Comparison of ENCODE assay signal across 8 mouse cellular contexts in the genomic region with DNA sequence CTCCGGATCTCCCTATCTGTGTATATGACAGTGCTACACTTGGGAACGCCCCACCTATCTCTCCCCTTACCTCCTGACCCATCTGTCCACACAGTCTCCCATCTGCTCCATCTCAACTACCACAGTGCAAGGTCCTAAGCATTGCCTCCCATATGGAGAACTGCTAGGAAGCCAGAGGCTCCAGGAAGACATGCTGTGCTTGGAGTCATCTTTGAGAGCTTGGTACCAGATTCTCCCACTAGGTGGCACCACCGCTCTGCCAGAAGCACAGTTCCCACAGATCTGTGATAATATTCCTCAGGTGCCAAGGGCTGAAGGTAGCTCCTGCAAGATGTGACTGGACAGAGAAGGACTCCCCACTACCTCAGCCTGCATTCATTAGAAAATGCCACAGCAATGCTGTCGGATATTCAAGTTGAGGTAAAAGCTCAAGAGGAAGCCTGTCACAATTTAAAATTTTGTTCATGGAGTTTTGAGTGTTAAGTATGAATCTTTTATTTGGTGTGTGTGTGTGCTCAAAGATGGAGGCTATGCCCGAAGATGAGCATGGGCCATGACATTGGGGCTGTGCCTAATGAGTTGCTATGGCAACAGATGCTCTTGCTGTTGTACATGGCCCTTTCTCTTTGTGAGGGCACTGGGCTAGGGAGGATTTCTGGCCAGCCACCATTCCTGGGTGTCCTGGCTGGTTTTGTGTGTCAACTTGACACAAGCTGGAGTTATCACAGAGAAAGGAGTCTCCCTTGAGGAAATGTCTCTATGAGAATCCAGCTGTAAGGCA. TPM values are rescaled to one million over a fixed set of nuclear protein-coding genes. Genes with fewer than 3 reads are reported as not detected.
A peak's percentile ranks its signal among the peaks of the same experiment; 100 is the strongest.
DNase-seq lines count a peak whose midpoint lies in the region; ATAC-seq lines count a peak whose summit lies in the region.

No protein-coding gene starts in this region.

- H3K9me3 ChIP-seq in kidney, embryonic 14.5 days (ENCODE audit: control insufficient read depth, low read length), result no peaks in the 10 kb centered on the region
- H3K9me3 ChIP-seq in intestine, embryonic 14.5 days (ENCODE audit: control insufficient read depth, low read length), result no peaks in the 10 kb centered on the region
- no peaks in the 10 kb centered on the region for H3K9me3 ChIP-seq in midbrain, embryonic 15.5 days

- no peak for ATAC-seq in kidney, embryonic 14.5 days (ENCODE audit: low FRiP score, low TSS enrichment)
- peak; percentile 47; the same call in 1 of the 2 replicates for ATAC-seq in intestine, embryonic 14.5 days (replicated peaks; ENCODE audit: low FRiP score, low TSS enrichment, low read depth)
- ATAC-seq in midbrain, embryonic 15.5 days (replicated peaks), result peak; percentile 50; the same call in 1 of the 2 replicates

- no peaks in the 10 kb centered on the region for H3K36me3 ChIP-seq in kidney, embryonic 14.5 days (ENCODE audit: control insufficient read depth, insufficient read depth, low read length)
- no peaks in the 10 kb centered on the region for H3K36me3 ChIP-seq in intestine, embryonic 14.5 days (ENCODE audit: control insufficient read depth, insufficient read depth, low read length)
- H3K36me3 ChIP-seq in midbrain, embryonic 15.5 days (replicated peaks), result no peaks in the 10 kb centered on the region
- no peaks in the 10 kb centered on the region for H3K36me3 ChIP-seq in splenic B cell, adult 2 months (ENCODE audit: control insufficient read depth, insufficient read depth, low read length, poor library complexity, severe bottlenecking)

- no peaks in the 10 kb centered on the region for H3K27me3 ChIP-seq in kidney, embryonic 14.5 days (ENCODE audit: control insufficient read depth, insufficient read depth, low read length)
- no peaks in the 10 kb centered on the region for H3K27me3 ChIP-seq in intestine, embryonic 14.5 days (replicated peaks; ENCODE audit: control insufficient read depth, insufficient read depth, low read length)
- no peaks in the 10 kb centered on the region for H3K27me3 ChIP-seq in midbrain, embryonic 15.5 days (replicated peaks)
- H3K27me3 ChIP-seq in splenic B cell, adult 2 months (ENCODE audit: control insufficient read depth, insufficient read depth, low read length, poor library complexity, severe bottlenecking), result no peaks in the 10 kb centered on the region

- H3K4me3 ChIP-seq in kidney, embryonic 14.5 days (ENCODE audit: low read length), result no peak overlapping the region
- no peak overlapping the region for H3K4me3 ChIP-seq in intestine, embryonic 14.5 days (ENCODE audit: low read depth, low read length)
- no peak overlapping the region for H3K4me3 ChIP-seq in midbrain, embryonic 15.5 days

- H3K27ac ChIP-seq in kidney, embryonic 14.5 days (ENCODE audit: low read depth, low read length), result no peak overlapping the region
- H3K27ac ChIP-seq in intestine, embryonic 14.5 days (ENCODE audit: low read depth), result no peak overlapping the region
- no peak overlapping the region for H3K27ac ChIP-seq in midbrain, embryonic 15.5 days

- peak; percentile 43 for DNase-seq in kidney, adult 11 months
- peak; percentile 91 for DNase-seq in cerebellum, adult 8-10 months
- DNase-seq in forelimb bud, embryonic 11.5 days (ENCODE audit: low read depth, low spot score), result peak; percentile 72
- DNase-seq in intestine, embryonic 14.5 days (ENCODE audit: low spot score), result peak; percentile 90
- peak; percentile 74 to 75 for DNase-seq in left cerebral cortex, postnatal 10 days (ENCODE audit: extremely low spot score in 1 of 2, low spot score in 2 of 2)
- peak; percentile 58 for DNase-seq in splenic B cell, adult 2 months (ENCODE audit: low read depth, low spot score)

- H3K4me1 ChIP-seq in kidney, embryonic 14.5 days (ENCODE audit: control insufficient read depth, insufficient read depth, low read length), result no peaks in the 10 kb centered on the region
- H3K4me1 ChIP-seq in intestine, embryonic 14.5 days (replicated peaks; ENCODE audit: control insufficient read depth, insufficient read depth, low read length), result no peaks in the 10 kb centered on the region
- no peaks in the 10 kb centered on the region for H3K4me1 ChIP-seq in midbrain, embryonic 15.5 days

- WGBS in kidney, embryonic 14.5 days, result 37% methylated on average over 5 of the region's 5 CpGs
- WGBS in intestine, embryonic 14.5 days, result 34% methylated on average over 5 of the region's 5 CpGs
- 29% methylated on average over 5 of the region's 5 CpGs for WGBS in midbrain, embryonic 15.5 days

- intact Hi-C loops in left cerebral cortex, postnatal 10 days (cut with DNase I), result loop anchor here (5.0 to 10.0 kb wide), 3 partner anchors 347 to 704 kb away; a partner anchor contains a TSS

- H3K4me2 ChIP-seq in kidney, embryonic 14.5 days (replicated peaks; ENCODE audit: low read depth, low read length), result no peak overlapping the region
- no peak overlapping the region for H3K4me2 ChIP-seq in intestine, embryonic 14.5 days (ENCODE audit: low read length)
- H3K4me2 ChIP-seq in midbrain, embryonic 15.5 days, result no peak overlapping the region

- H3K9ac ChIP-seq in kidney, embryonic 14.5 days (ENCODE audit: low read depth, low read length), result no peak overlapping the region
- H3K9ac ChIP-seq in intestine, embryonic 14.5 days (ENCODE audit: low read length), result no peak overlapping the region
- H3K9ac ChIP-seq in midbrain, embryonic 15.5 days, result no peak overlapping the region

RNA-seq across cellular contexts. Expression of a gene that starts 32.3 kb away (rescaled TPM):
- 0.10 and 0.45 TPM in 2 replicates for polyA plus RNA-seq in kidney, embryonic 14.5 days (2014; fragmentation: Nextera tagmentation; extraction: Ambion mirVana)
- 0.30 and 0.46 TPM in 2 replicates for polyA plus RNA-seq in intestine, embryonic 14.5 days (2014; fragmentation: Nextera tagmentation; extraction: Ambion mirVana)
- 1 to 10 TPM; 3.3 TPM for total RNA-seq in left cerebral cortex, postnatal 10 days (2021)
- polyA plus RNA-seq in midbrain, embryonic 15.5 days (2015; fragmentation: Nextera tagmentation; extraction: Ambion mirVana), result 0.15 and 0.22 TPM in 2 replicates

RNA-seq across cellular contexts. Expression of a gene that starts 57.9 kb away (rescaled TPM):
- 11.8 and 19.2 TPM in 2 replicates for polyA plus RNA-seq in kidney, embryonic 14.5 days (2014; fragmentation: Nextera tagmentation; extraction: Ambion mirVana)
- 18.1 and 20.4 TPM in 2 replicates for polyA plus RNA-seq in intestine, embryonic 14.5 days (2014; fragmentation: Nextera tagmentation; extraction: Ambion mirVana)
- 1 to 10 TPM; 8.3 to 8.9 TPM for total RNA-seq in left cerebral cortex, postnatal 10 days (2021)
- polyA plus RNA-seq in midbrain, embryonic 15.5 days (2015; fragmentation: Nextera tagmentation; extraction: Ambion mirVana), result 13.5 and 14.0 TPM in 2 replicates

RNA-seq across cellular contexts. Expression of a gene that starts 58.0 kb away (rescaled TPM):
- 27.0 and 27.7 TPM in 2 replicates for polyA plus RNA-seq in kidney, embryonic 14.5 days (2014; fragmentation: Nextera tagmentation; extraction: Ambion mirVana)
- 25.3 and 28.2 TPM in 2 replicates for polyA plus RNA-seq in intestine, embryonic 14.5 days (2014; fragmentation: Nextera tagmentation; extraction: Ambion mirVana)
- total RNA-seq in left cerebral cortex, postnatal 10 days (2021), result 10 to 100 TPM; 23.0 to 26.1 TPM
- polyA plus RNA-seq in midbrain, embryonic 15.5 days (2015; fragmentation: Nextera tagmentation; extraction: Ambion mirVana), result 32.4 and 35.3 TPM in 2 replicates
